Mouse (Mus musculus) gastrocnemius, postnatal 25 days (tissue): ENCODE data around the gene Cyb561d2. TPM values are rescaled to one million over a fixed set of nuclear protein-coding genes. Genes with fewer than 3 reads are reported as not detected.

Source experiments
- DNase-seq: peaks from one replicate; pipeline ENCODE4 v3.0.0; 2022
- total RNA-seq, 2 experiments: library from RNA; stranded (reverse); gene quantifications; 1 replicate in 1 of 2; 2 replicates in 1 of 2; pipeline ENCODE4 v1.2.3; 2021

Gene Cyb561d2
- total RNA-seq, 2 experiments from 2014 or later = 2.0 TPM

- DNase-seq = no peak
Measured at GRCm38 (mm10) chr9:107521711-107522399, 20.1 kb downstream of the Cyb561d2 start.

- no peak for DNase-seq
Measured at GRCm38 (mm10) chr9:107521190-107521589, 20.8 kb downstream of the Cyb561d2 start.

GRCm38 (mm10) chr9:107520331-107520730 is 21.7 kb downstream of the Cyb561d2 start:
- no peak for DNase-seq

DNA sequence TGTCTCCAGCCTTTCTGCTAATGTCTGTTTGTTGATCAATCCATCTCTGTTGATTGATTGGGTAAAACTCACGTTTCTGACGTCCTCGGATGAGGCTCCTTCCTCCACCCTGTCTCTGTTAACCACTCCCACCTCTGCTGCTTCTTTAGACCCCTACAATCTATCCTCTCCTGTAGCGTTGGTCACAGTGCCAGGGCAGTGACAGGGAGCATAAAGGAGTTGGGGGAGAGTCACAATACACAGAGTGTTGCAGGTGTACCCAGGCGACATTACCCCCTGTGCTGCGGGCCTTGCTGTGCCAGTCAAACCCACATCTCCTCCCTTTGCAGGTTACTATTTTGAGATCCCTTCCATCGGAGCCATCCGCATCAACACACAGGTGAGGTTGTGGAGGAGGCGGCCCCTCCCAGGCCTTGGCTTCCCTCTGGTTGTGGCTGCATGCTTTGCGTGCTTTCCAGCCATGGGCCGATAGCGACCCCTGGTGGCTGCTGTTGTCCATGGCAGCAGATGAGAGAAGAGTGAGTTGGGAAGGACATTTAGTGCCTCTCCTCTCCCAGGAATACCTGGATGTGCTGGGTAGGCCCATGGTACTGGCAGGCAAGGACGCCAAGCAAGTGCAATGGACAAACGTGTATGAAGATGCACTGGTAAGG is 27.6 kb downstream of the Cyb561d2 start:
- peak; percentile 62 for DNase-seq

DNA sequence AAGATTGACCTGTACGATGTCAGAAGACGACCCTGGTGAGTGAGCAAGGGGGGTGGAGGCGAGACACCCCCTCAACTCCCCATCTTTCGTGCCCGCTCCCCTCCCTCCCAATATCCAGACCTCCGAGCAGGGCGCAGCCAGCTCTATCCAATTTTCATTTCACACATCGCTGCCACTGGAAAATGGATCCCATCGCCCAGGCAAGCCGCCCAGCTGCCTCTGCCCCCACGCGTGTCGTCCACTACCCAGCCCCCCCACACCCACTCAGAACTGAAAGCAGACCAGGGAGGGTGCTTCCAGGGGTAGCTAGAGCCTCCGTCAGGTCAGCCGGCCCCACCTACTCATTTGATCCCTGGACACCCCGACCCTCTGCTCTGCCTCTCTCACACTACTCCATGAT is 29.7 kb downstream of the Cyb561d2 start:
- DNase-seq = no peak

- DNase-seq = no peak
Measured at GRCm38 (mm10) chr9:107511436-107511835, 30.6 kb downstream of the Cyb561d2 start.

DNA sequence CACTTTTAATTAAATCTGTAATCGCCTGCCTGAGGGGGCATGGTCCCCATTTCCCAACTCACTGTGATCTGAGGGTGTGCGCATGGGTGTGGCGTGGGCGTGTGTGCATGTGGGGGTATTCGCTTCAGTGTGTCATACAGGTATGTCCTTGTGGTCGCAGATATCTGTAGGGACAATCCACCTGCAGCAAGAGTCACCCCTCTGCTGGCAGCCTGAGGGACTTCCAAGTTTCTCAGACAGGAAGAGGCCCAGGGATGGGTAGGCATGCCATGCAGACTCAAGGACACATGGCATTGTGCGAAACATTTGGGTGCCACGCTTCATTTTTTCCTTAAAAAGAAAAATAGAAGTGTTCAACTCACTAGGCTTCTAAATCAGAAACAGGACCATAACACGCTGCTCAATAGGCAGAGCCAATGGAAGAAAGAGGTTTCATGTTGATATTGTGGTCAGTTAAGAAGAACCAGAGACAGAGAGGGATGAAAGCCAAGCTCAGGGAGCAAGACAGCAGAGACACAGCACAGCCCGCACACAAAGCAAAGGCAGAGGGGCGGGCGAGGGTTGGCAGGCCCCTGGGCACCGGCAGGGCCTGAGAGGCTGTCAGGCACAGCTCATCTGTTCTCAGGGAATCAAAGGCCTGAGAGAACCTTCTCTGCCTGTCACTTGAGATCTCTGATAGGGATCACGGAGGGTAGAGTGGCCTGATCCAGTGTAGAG is 31.5 kb downstream of the Cyb561d2 start:
- DNase-seq = no peak

- DNase-seq = no peak
Measured at GRCm38 (mm10) chr9:107508266-107508665, 33.7 kb downstream of the Cyb561d2 start.

- no peak for DNase-seq
Measured at GRCm38 (mm10) chr9:107504662-107505537, 37.1 kb downstream of the Cyb561d2 start.

GRCm38 (mm10) chr9:107502131-107502846 is 39.7 kb downstream of the Cyb561d2 start:
- no peak for DNase-seq

DNA sequence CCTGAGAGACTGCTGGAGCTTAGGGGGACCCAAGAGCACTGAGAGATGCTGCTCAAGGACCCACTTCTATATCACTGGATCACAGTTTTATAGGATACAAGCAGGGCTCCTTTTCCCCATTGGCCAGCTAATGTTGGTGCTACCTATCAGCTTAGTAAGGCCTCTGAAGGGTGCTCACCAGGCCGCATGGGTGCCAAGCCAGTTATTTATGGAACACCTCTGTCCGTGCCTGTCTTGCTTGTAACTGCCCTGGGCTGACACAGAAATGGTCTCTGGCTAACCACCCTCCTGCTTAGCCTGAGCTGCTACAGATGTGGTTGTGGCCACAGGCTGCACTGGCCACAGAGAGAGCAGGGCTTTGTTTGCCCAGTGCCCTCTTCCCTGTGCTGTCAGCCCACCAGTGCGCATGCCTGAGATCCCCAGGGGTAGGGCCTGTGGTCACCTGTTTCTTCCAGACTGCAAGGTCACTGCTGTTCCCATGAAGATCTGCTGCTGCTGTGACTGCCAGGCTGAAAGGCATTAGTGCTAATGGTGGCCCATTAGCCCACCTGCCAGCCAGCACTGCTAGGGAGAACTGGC is 41.2 kb downstream of the Cyb561d2 start:
- DNase-seq = no peak

- DNase-seq = no peak
Measured at GRCm38 (mm10) chr9:107496359-107496758, 45.6 kb downstream of the Cyb561d2 start.

- no peak for DNase-seq
Measured at GRCm38 (mm10) chr9:107494238-107494637, 47.8 kb downstream of the Cyb561d2 start.

- DNase-seq = no peak
Measured at GRCm38 (mm10) chr9:107493511-107493910, 48.5 kb downstream of the Cyb561d2 start.

DNA sequence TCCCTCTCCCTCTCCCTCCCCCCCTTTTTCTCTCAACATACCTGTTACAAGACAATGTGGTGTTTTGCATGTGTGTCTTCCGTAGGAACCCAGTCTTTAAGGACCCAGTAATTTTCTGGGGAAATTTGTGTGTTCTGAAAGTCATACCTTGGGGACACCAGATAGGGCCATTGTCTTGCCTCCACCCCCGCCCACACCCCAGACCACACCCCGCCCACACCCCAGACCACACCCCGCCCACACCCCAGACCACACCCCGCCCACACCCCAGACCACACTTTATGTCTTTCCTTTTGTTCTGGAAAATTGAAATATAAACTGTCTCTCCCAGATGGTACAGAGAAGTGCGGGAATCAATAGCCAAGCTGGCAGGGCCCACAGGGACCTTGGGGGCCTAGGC is 51.4 kb downstream of the Cyb561d2 start:
- DNase-seq = no peak

- DNase-seq = no peak
Measured at GRCm38 (mm10) chr9:107490146-107490545, 51.8 kb downstream of the Cyb561d2 start.

Other genes starting within 250 kb of the Cyb561d2 start
- gene Cish, start 246.2 kb downstream of the Cyb561d2 start, total RNA-seq = 100 to 1,000 TPM in 1 of 2 experiments, 1 to 10 TPM in 1; 2.3 to 100 TPM
- gene Hemk1, start 203.8 kb downstream of the Cyb561d2 start, total RNA-seq = 10 to 100 TPM; 12.8 to 15.7 TPM
- gene 6430571L13Rik, start 201.6 kb downstream of the Cyb561d2 start, total RNA-seq = 10 to 100 TPM; 34.1 to 44.0 TPM
- under 1 TPM; 0.83 to 0.84 TPM for gene Cacna2d2, start 142.6 kb downstream of the Cyb561d2 start, total RNA-seq
- 10 to 100 TPM; 14.8 to 15.2 TPM for gene Tmem115, start 8.2 kb downstream of the Cyb561d2 start, total RNA-seq
- 10 to 100 TPM in 1 of 2 experiments, 1 to 10 TPM in 1; 9.5 to 10.2 TPM for gene Nprl2, start within 50 bp of the Cyb561d2 start, total RNA-seq
- gene Zmynd10, start 5.1 kb upstream of the Cyb561d2 start, total RNA-seq = not detected
- gene Rassf1, start 9.4 kb upstream of the Cyb561d2 start, total RNA-seq = 10 to 100 TPM; 10.8 to 12.5 TPM
- 10 to 100 TPM; 30.5 to 31.1 TPM for gene Tusc2, start 21.1 kb upstream of the Cyb561d2 start, total RNA-seq
- gene Hyal2, start 25.8 kb upstream of the Cyb561d2 start, total RNA-seq = 10 to 100 TPM; 12.0 to 15.2 TPM
- 1 to 10 TPM; 2.2 to 2.3 TPM for gene Hyal1, start 34.7 kb upstream of the Cyb561d2 start, total RNA-seq
- gene Naa80, start 36.7 kb upstream of the Cyb561d2 start, total RNA-seq = 10 to 100 TPM; 10.4 to 13.4 TPM
- under 1 TPM; 0.38 to 0.72 TPM for gene Hyal3, start 38.6 kb upstream of the Cyb561d2 start, total RNA-seq
- 10 to 100 TPM; 44.2 to 45.3 TPM for gene Ifrd2, start 45.4 kb upstream of the Cyb561d2 start, total RNA-seq
- 10 to 100 TPM; 18.1 to 19.4 TPM for gene Sema3b, start 67.0 kb upstream of the Cyb561d2 start, total RNA-seq
- gene Gnai2, start 93.2 kb upstream of the Cyb561d2 start, total RNA-seq = 10 to 100 TPM; 73.2 to 87.6 TPM
- gene Slc38a3, start 127.3 kb upstream of the Cyb561d2 start, total RNA-seq = 10 to 100 TPM; 72.1 to 77.5 TPM
- not detected for gene Gnat1, start 137.5 kb upstream of the Cyb561d2 start, total RNA-seq
- 1 to 10 TPM; 5.9 to 9.7 TPM for gene Sema3f, start 168.3 kb upstream of the Cyb561d2 start, total RNA-seq
- gene Rbm5, start 228.8 kb upstream of the Cyb561d2 start, total RNA-seq = 10 to 100 TPM; 35.3 to 36.6 TPM